Mouse (Mus musculus): ENCODE data around the gene Rhoj. TPM values are rescaled to one million over a fixed set of nuclear protein-coding genes. Genes with fewer than 3 reads are reported as not detected.

The Rhoj gene
- total RNA-seq (2015; ENCODE audit: low replicate concordance) (1.2 and 2.3 TPM in 2 replicates), total RNA-seq (2017; ENCODE audit: low replicate concordance) (0.09 and 2.6 TPM in 2 replicates)

DNA sequence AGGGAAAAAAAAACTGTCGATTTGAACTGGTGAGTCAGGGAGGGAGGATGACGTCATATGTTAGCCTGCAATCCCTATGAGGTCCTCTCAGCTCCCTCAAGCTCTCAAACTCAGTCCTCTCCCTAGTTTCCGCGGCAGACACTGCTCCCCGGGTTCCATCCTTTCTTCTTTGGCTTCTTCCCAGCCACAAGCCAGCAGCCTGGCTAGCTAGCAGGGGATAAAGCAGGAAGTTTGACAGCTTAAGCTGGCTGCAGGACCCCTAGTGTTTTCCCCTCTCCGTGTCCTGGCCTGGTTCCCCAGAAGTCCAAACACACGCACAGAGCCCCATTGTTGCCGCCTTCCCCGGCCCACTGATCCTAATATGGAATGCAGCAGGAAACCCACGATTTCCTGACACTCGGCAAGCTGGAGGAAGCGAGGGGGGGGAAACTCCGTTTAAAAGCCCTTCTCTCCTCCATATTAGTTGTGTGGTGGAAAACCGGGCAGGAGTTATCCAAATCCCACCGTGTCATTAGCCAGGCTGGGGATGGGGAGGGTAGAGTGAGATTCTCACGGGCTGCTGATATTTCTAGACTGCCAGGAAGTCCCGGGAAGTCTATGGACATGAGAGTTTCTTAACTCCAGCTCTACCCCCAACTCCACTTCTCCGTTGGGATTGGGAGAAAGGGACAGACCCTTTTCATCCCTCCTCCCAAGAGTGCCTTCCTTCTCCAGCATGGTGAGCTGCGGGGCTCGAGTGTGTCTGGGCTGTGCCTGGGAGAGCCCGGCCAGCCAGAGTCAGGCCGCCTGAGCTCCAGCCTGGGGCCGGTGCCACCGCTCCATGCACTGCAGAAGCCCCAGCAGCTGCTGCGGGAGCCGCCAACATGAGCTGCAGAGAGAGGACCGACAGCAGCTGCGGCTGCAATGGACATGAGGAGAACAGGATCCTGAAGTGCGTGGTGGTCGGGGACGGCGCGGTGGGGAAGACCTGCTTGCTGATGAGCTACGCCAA is at the start of gene Rhoj:
TSS of gene Rhoj (plus strand) at position 362 of the 991 bp plus-strand sequence.
- no peak for ATAC-seq (replicated peaks; ENCODE audit: low FRiP score, poor library complexity, severe bottlenecking)

- no peak for ATAC-seq (replicated peaks; ENCODE audit: low FRiP score, poor library complexity, severe bottlenecking)
Observed at GRCm38 (mm10) chr12:75271726-75272125, 36.4 kb upstream of the Rhoj start.

GRCm38 (mm10) chr12:75275730-75276129 is 32.4 kb upstream of the Rhoj start:
- no peak for ATAC-seq (replicated peaks; ENCODE audit: low FRiP score, poor library complexity, severe bottlenecking)

DNA sequence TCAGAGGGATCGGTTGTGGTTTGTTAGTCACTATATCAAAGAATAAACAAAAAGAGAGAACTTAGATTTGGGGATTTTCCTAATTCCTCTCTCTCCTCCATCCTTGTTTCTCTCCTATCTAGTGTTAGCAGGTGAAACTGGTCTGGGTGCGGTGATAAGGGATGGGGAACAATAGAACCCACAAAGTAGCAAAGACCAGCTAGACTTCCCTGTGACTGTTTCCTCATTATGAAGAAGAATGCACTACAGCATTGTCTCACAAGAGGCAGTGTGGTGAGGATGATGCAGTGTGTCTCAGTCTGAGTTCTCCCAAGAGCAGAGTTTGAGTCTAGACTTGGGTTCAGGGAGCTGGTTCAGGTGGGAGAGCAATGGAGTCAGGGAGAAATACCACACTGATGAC is 30.7 kb upstream of the Rhoj start:
- ATAC-seq (replicated peaks; ENCODE audit: low FRiP score, poor library complexity, severe bottlenecking) = no peak

DNA sequence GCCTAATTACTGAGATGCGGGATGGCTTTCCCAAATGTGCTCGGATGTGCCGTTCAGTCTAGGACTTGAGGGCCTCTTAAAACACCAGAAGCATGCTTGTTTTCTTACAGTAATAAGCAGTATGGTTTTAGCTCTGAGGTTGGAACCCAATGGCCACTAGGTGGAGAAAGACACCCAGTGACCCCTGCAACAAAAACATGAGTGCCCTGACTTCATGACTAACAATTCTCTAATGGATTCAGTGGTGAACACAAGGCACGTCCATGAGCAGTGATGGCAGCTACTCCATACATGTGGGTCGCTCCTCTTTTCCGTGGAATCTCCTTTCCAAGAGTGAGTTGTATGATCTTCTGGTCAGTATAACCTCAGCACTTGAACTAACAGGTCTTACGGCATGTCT is 27.6 kb upstream of the Rhoj start:
- ATAC-seq (replicated peaks; ENCODE audit: low FRiP score, poor library complexity, severe bottlenecking) = no peak

DNA sequence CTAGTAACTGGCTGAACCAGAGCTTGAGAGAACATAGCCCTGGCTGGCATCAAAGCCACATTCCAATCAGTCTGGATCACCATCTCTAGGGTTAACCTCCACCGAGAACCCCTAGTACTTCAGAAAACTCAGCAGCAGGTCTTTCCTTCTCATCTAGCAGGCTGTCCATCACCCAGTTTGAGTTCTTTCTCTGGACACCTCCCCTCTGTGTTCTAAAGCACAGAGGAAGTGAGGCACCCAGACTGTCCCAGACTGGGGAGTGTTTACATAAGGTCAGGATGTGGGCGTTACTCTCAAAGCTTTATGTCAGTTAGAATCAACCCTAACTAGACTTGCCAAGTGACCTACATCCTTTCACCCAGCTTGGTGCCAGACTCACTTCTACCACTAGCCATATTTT is 24.9 kb upstream of the Rhoj start:
- ATAC-seq (replicated peaks; ENCODE audit: low FRiP score, poor library complexity, severe bottlenecking) = no peak

DNA sequence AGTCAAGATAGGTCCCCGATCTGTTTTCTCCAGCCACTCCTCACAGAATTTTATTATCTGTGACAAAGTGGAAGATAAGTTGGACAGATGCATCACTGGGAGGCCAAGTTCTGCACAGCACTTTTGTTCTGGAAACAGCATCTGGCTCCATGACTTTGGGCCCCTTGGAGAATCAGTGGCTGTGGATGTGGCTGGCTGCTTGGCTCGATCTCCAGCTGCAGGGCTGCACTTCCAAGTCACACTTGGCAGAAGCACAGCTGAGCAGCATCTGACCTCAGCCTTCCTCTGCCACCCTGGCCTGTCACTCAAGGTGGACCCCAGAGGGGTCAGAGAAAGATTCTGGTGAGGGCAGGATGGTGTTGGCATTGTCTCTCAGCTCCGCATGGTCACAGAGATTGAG is 22.0 kb upstream of the Rhoj start:
- ATAC-seq (replicated peaks; ENCODE audit: low FRiP score, poor library complexity, severe bottlenecking) = no peak

DNA sequence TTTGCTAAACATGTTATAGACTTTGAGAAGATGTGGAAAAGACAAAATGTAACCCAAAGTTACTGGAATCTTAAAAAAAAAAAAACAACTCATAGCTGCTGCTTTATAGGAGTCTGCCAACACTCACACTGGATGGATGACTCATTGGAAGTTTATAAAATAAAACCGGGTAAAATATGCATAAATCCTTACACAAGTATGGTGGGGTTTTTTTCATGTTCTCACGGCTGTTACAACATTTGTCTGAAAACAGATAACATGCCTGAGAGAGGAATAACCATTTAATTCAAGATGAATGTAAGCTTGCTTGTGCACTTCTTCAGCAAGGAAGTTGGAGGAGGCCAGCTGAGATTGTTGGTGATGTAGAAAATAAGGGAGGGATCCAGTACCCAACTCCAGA is 17.6 kb upstream of the Rhoj start:
- no peak for ATAC-seq (replicated peaks; ENCODE audit: low FRiP score, poor library complexity, severe bottlenecking)

- ATAC-seq (replicated peaks; ENCODE audit: low FRiP score, poor library complexity, severe bottlenecking) = no peak
Observed at GRCm38 (mm10) chr12:75291556-75291955, 16.6 kb upstream of the Rhoj start.

GRCm38 (mm10) chr12:75292939-75293338 is 15.2 kb upstream of the Rhoj start:
- no peak for ATAC-seq (replicated peaks; ENCODE audit: low FRiP score, poor library complexity, severe bottlenecking)

DNA sequence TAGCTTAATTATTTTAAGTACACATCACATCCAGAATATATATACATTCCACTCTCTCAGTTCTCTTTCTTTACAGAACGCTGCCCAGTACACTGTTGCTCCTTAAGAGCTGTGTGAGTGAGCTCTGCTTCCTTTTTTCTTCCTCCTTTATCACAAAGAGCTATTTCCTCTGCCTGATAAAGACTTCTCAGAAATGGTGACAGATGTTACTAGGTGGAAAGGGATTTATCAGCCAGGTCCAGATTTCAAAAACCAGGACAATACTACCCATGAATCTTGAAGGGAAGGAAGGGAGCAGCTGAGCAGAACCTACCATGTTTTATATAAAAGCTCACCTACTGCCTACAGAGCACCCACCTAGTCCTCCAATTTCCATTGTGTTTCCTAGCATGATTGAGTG is 8.3 kb upstream of the Rhoj start:
- ATAC-seq (replicated peaks; ENCODE audit: low FRiP score, poor library complexity, severe bottlenecking) = no peak

- ATAC-seq (replicated peaks; ENCODE audit: low FRiP score, poor library complexity, severe bottlenecking) = no peak
Observed at GRCm38 (mm10) chr12:75304132-75304531, 4.0 kb upstream of the Rhoj start.

- ATAC-seq (replicated peaks; ENCODE audit: low FRiP score, poor library complexity, severe bottlenecking) = no peak
Observed at GRCm38 (mm10) chr12:75309756-75310155, 1.6 kb downstream of the Rhoj start.

DNA sequence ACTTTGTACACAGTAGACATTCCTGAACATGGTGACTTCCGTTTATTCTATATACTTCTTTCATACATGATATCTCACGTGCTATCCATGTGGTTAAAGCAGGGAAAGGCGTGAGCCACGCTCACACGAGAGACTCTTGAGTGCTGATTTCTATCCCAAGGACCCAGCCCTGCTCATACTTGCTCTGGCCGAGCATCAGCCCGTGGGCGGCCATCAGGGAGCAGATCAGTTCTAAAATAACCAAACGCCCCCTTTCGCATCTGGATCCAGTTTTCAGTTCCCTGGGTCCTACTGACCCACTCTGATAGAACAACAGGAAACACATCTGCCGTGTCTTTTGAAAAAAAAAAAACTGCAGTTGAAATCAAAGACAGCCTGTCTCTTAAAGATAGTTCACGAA is 2.6 kb downstream of the Rhoj start:
- ATAC-seq (replicated peaks; ENCODE audit: low FRiP score, poor library complexity, severe bottlenecking) = no peak

DNA sequence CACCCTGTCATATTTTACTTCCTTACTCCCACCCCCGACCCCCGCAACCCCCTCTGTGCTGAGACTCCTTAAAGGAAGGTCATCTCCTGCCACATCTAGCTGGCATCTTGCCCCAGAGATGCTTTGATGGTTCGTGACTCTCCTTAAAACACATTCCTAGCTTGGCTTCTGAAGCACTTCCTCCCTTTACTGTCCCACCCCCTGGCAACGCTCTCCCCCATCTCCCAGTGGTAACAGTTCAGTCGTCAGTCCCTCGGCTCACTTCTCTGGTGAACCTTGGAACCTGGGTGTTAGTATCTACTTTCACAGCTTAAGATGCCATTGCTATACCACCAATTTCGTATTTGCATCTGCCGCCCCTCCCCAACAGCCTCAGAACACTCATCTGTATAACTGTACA is 3.8 kb downstream of the Rhoj start:
- no peak for ATAC-seq (replicated peaks; ENCODE audit: low FRiP score, poor library complexity, severe bottlenecking)

- no peak for ATAC-seq (replicated peaks; ENCODE audit: low FRiP score, poor library complexity, severe bottlenecking)
Observed at GRCm38 (mm10) chr12:75313992-75314391, 5.9 kb downstream of the Rhoj start.

- no peak for ATAC-seq (replicated peaks; ENCODE audit: low FRiP score, poor library complexity, severe bottlenecking)
Observed at GRCm38 (mm10) chr12:75315851-75316250, 7.7 kb downstream of the Rhoj start.

DNA sequence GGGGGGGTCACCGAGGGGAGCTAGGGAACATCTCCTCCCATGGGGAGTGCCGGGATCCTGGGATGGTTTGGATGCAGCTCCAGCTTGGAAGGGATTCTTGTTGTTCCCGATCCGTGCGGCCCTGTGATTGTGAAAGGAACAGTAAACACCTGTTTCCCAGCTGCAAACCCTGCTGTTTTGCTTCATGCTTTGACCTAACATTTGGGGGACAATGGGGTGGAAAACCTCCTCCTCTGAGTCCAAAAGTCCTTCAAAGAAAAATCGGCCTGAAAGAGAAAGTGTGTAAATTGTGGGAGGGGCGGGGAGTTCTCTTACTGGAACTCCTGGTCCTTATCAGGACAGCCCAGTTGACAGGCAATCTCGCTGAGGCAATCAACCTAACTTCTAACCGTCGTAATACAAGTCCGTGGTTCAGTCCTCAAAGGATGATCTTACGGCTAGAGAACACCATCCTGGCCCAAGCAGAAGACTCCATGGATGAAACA is 12.4 kb downstream of the Rhoj start:
- peak; percentile 65; the same call in 1 of the 2 replicates for ATAC-seq (replicated peaks; ENCODE audit: low FRiP score, poor library complexity, severe bottlenecking)

DNA sequence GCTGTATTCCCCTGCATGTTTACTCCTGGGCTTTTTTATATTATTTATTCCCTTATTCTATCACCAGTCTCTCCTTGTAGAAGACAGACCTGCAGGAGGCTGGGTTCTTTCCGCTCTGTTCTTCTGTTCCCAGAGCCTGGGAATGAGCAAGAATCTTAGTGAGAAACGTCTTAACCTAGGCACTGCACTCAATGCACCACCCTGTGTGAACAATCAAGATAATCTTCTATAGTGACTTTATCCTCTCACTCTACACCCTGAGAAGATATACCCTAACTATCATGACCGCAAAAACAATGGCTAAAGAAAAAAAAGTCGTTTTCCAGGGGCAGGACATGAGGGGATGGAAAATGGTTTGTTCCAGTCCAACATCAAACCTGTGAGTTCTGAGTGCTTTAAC is 13.1 kb downstream of the Rhoj start:
- no peak for ATAC-seq (replicated peaks; ENCODE audit: low FRiP score, poor library complexity, severe bottlenecking)

GRCm38 (mm10) chr12:75329188-75329587 is 21.1 kb downstream of the Rhoj start:
- ATAC-seq (replicated peaks; ENCODE audit: low FRiP score, poor library complexity, severe bottlenecking) = no peak

DNA sequence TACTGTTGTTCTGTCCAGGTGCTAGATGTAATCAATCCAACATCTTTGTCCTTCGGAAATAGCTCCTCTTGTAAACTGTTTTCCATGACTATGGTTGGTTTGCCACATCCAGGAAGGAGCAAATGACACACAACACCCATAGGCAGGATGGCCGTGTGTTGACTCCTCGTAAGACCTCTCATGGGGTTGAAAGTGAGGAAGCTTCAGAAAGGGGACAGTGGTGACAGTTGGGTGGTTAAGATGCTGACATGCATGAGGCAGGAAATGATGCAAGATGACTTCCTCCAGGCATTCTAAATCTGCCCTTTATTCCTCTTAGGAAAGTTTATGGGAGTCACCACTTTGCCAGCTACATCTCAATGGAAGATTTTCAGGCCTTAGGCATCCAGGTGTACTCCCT is 31.8 kb downstream of the Rhoj start:
- ATAC-seq (replicated peaks; ENCODE audit: low FRiP score, poor library complexity, severe bottlenecking) = no peak
